Mouse (Mus musculus) layer of hippocampus, postnatal 10 days (tissue): ENCODE results near the gene Rassf3. TPM values are rescaled to one million over a fixed set of nuclear protein-coding genes. Genes with fewer than 3 reads are reported as not detected.
A peak's percentile ranks its signal among the peaks of the same experiment; 100 is the strongest.

Experiments
- DNase-seq, 2 experiments: peaks; one replicate each; pipeline ENCODE4 v3.0.0; 2021; ENCODE audit warnings: low spot score in 2 of 2
- total RNA-seq, 2 experiments: library from RNA; stranded (reverse); gene quantifications; 2 replicates each; pipeline ENCODE4 v1.2.3; 2021

Rassf3 gene
- total RNA-seq, 2 experiments from 2014 or later = 14.3 to 15.5 TPM

GRCm38 (mm10) chr10:121492608-121493315 lies 16.6 kb upstream of the Rassf3 start:
- no peak for DNase-seq

- no peak for DNase-seq
These were observed 13.8 kb upstream of the Rassf3 start for GRCm38 (mm10) chr10:121489941-121490340.

GRCm38 (mm10) chr10:121488623-121489299 lies 12.6 kb upstream of the Rassf3 start:
- no peak for DNase-seq

GRCm38 (mm10) chr10:121487716-121488115 lies 11.6 kb upstream of the Rassf3 start:
- DNase-seq = no peak

- DNase-seq = no peak
These were observed 10.2 kb upstream of the Rassf3 start for GRCm38 (mm10) chr10:121486350-121486749.

GRCm38 (mm10) chr10:121483364-121483763 lies 7.2 kb upstream of the Rassf3 start:
- no peak for DNase-seq

GRCm38 (mm10) chr10:121481141-121481540 lies 5.0 kb upstream of the Rassf3 start:
- DNase-seq = no peak

GRCm38 (mm10) chr10:121479987-121480386 lies 3.8 kb upstream of the Rassf3 start:
- no peak for DNase-seq

GRCm38 (mm10) chr10:121477433-121477832 lies 1.3 kb upstream of the Rassf3 start:
- no peak for DNase-seq

GRCm38 (mm10) chr10:121476968-121477337 lies 806 bp upstream of the Rassf3 start:
- no peak for DNase-seq

- peak; percentile 42 to 62 for DNase-seq
These were observed 438 bp downstream of the Rassf3 start for GRCm38 (mm10) chr10:121475672-121476146.

GRCm38 (mm10) chr10:121475101-121475671 lies 961 bp downstream of the Rassf3 start:
- no peak for DNase-seq

GRCm38 (mm10) chr10:121474288-121474687 lies 1.9 kb downstream of the Rassf3 start:
- no peak for DNase-seq

GRCm38 (mm10) chr10:121473723-121474215 lies 2.4 kb downstream of the Rassf3 start:
- no peak for DNase-seq

- DNase-seq = no peak
These were observed 3.4 kb downstream of the Rassf3 start for GRCm38 (mm10) chr10:121472593-121473217.

GRCm38 (mm10) chr10:121471570-121472197 lies 4.5 kb downstream of the Rassf3 start:
- DNase-seq = no peak

GRCm38 (mm10) chr10:121469625-121470024 lies 6.5 kb downstream of the Rassf3 start:
- DNase-seq = no peak

GRCm38 (mm10) chr10:121468985-121469384 lies 7.2 kb downstream of the Rassf3 start:
- no peak for DNase-seq

- DNase-seq = no peak
These were observed 7.9 kb downstream of the Rassf3 start for GRCm38 (mm10) chr10:121468261-121468660.

GRCm38 (mm10) chr10:121467792-121468191 lies 8.4 kb downstream of the Rassf3 start:
- DNase-seq = no peak

GRCm38 (mm10) chr10:121467016-121467415 lies 9.1 kb downstream of the Rassf3 start:
- no peak for DNase-seq
